Mouse (Mus musculus) inflammation-experienced regulatory T-cells, adult 16 weeks (primary cell): ENCODE measurements around the gene Strap. TPM values are rescaled to one million over a fixed set of nuclear protein-coding genes. Genes with fewer than 3 reads are reported as not detected.

Experiments
- polyA plus RNA-seq: library from polyadenylated mRNA; unstranded; fragments of 100-300 nt; shearing (Covaris generic); gene quantifications from one replicate; pipeline ENCODE4 v1.2.1, GENCODE M21; 2017

Strap gene
- polyA plus RNA-seq, result 52.2 TPM

DNA sequence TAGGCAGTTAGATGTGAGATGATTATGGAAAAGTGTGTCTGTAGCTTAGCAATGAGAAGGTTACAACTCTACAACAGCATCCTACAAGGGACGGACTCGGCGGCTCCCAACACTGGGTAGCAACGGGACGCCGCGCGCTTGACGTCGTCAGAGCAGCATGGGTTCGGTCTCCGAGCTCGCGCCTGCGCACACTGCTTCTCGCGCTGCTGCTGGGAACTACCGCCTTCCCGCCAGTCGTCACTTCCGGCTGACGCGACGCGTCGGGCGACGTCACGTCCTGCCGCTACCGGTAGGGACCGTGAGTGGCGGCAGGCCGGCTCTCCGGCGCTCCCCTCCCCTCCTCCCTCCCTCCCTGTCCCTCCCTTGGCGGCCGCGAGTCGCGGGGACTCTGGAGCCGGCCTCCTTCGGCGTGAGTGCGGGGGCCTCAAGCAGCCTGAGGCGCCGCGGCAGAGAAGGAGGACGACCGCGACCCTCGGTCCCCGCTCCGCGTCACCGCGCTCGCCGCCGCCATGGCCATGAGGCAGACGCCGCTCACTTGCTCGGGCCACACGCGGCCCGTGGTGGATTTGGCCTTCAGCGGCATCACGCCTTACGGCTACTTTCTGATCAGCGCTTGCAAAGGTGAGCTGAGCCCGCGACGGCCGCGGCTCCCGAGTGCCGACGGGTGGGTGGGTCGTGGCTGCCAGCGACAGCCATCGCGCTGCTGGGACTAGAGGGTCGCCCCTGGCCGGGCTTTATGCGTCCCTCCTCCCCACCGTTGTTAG lies at the start of gene Strap:
Strap (plus strand) TSS at position 233 of the 764 bp plus-strand sequence.

DNA sequence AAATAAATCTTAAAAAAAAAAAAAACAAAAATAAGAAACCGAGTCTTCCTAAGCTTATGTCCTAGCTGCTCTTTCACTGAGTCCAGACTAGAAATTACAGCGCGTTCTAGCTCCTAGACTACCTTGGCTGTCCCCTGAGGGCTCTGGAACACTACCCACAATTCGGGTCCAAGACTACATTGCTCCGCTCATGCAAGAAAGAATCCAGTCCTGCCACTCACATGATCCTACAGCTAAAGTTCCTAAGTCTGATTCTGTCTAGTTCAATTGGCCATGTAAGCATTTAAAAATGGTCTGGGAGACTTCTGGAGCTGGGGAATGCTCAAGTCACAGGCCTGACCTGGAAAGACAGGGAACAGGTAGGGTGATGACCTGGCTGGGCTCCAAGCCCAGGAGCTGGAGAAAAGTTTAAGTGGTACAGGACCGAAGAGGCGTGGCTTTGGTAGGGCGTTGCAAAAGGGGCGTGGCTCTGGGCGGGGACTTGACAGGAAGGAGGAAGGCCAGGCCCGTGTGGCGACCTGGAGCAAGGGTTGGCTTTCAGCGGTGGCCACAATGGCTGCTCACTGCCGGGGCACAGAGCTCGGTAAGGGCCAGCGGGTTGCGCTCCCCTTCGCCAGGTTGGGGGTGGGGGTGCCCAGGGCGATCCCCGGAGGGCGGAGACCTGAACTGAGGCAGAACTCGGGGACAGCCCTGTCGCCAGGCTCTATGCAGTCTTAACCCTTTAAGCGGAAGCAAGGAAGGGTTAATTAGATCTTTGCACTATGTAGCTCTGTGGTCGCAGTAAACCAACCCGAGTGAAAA lies 19.4 kb downstream of the Strap start, which contains the start of gene Dera:
Dera (plus strand) TSS at position 491 of the 801 bp plus-strand sequence.

Other genes with a start within 250 kb of the Strap start
- gene Eps8, start 80.2 kb upstream of the Strap start, polyA plus RNA-seq, result 0.22 TPM
- 75.2 TPM for gene Dera, start 19.5 kb downstream of the Strap start, polyA plus RNA-seq